Mouse (Mus musculus): ENCODE measurements at regions not wholly inside any gene's neighbourhood (a gene's known extent, or its start where the extent isn't known, plus 50 kb on each side); places are given as distances from the start of the nearest gene placed in this dataset.

GRCm38 (mm10) chr1:136768969-136769401, 144.3 kb downstream of the Zfp281 start:
- no peak for TF ChIP-seq HCFC1 (IDR thresholded peaks at IDR 0.05; ENCODE audit: low read depth, low read length)
- TF ChIP-seq POLR2A (IDR thresholded peaks at IDR 0.05; ENCODE audit: low read depth, low read length): no peak
- TF ChIP-seq ZKSCAN1 (IDR thresholded peaks at IDR 0.05; ENCODE audit: borderline replicate concordance, low read depth, low read length): no peak
- no peak for TF ChIP-seq ZC3H11A (IDR thresholded peaks at IDR 0.05; ENCODE audit: low read depth, low read length)
- TF ChIP-seq IRF4 (IDR thresholded peaks at IDR 0.05; ENCODE audit: low read depth, low read length): no peak
- no peak for TF ChIP-seq MXI1 (IDR thresholded peaks at IDR 0.05; ENCODE audit: low read depth, low read length)
- TF ChIP-seq CTCF (conservative IDR thresholded peaks at IDR 0.05 in 1 of 2, IDR thresholded peaks at IDR 0.05 in 1 of 2; ENCODE audit: low read depth in 2 of 2, low read length in 2 of 2): no peak

Measured in CH12.LX (cell line).